Mouse (Mus musculus) heart, adult 9 months (tissue): ENCODE data around the gene Adck1.
A peak's percentile ranks its signal among the peaks of the same experiment; 100 is the strongest.
"Not testable (repeated sequence)": the region's sequence is repeated elsewhere in the genome, so short reads cannot be mapped to it uniquely, and the experiment has no call there.

Experiments used
- DNase-seq, 2 experiments: peaks; one replicate each; pipeline ENCODE4 v3.0.0; 2022; ENCODE audit warnings: low spot score in 2 of 2

Gene Adck1

DNA sequence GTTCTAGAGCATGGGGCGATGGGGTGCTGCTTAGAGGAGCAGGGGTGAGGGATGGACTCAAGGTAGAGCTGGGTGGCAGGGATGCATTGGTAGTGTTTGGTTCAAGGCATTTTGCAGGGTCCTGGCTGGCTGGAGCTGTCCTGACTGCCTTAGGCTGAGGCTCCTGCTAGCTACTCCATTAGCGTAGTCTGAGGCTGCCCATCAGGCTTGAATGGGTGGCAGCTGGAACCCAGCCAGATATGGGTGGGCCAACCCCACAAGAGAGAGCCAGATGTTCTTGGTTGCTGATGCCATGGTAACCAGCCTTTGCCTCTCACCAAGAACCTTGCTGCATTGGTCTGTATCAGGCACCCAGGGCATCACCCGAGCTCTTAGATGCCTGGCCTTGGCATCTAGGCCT lies 66.6 kb downstream of the Adck1 start:
- no peak for DNase-seq

DNA sequence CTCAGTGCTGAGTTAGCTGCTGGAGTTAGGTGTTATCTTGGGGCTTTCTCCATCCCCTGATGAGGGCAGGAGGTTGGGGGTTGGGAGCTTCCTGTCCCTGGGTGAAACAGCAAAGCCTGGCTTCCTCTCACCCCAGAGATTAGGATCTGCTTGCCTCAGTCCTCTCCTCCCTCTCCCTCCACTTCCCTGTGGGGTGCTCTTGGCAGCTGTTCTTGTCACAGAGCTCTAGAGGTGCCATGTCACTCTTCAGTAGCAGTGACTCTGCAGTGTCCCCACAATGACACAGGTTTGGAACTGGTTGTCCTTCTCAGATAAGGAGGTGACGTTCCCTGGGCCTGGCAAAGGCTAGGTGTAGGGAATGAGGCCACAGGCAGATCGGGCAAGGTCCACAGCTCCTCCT lies 68.4 kb downstream of the Adck1 start:
- peak; percentile 50 to 66 for DNase-seq

DNA sequence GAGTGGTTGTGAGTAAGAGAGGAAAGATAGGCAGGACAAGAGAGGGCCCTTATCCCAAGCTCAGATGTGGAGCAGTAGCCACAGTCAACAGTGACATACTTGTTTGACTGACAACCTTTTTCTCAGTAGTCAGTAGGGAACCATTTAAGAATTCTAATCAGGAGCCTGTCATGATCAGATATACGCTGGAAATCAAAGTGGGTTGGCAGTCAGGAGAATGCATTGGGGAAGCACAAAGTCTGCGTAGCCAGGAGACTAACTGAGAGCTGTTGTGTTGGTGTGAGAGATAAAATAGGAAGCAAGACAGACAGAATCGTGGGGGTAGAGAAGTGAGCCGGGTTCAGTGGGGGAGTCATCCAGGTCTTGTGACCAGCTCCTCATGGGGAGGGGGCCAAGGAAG lies 71.9 kb downstream of the Adck1 start:
- no peak for DNase-seq

DNA sequence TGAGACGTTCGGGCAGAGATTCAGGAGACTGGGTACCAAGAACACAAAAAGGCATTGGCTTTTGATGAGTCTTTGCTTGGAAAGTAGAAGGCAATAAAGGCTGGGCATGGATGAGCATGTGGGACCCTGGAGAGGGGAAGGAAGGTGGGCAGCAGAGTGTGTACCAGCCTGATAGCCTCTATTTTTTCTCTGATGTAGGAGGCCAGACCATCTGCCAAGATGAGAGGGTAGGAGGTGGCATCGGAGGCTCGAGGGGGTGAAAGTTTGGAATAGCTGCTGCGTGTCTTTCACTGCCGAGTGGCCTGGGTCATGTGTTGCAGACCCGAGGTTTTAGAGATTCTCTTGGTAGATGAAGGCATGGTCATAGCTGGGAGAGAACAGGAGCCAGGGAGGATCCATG lies 72.8 kb downstream of the Adck1 start:
- no peak for DNase-seq

DNA sequence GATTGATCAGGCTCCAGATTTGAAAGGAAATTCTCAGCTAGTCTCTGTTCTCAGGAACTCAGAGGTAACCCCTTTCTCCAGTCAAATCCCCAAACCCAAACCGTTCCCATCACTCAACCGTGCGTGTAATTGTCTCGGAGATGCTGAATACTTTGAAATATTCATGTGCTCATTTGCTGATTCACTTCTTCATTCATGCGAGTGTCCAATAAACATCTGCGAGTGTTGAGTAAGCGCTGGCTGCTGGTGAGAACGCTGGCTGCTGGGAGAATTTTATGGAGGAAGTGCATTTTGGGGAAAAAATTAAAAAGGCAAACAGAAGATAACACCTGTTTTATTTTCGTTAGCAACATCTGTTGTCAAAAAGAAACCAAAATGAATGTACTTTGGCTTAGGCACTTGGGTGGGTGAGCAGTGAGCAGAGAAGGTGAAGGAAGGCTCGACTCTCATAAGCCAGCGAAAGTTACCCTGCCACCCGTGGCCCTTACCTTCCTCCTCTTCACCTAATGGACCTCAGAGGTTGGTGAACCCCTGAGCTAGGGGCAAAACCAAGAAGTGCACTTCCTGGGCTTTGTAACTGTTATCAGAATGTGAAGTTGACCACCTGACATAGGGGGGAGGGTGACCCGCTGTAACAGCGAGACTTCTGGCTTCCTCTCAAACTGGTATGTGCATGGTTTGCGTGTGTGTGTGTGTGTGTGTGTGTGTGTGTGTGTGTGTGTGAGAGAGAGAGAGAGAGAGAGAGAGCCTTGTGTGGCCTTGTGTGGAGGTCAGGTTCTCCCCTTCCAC lies 76.8 kb downstream of the Adck1 start:
- DNase-seq = no peak

DNA sequence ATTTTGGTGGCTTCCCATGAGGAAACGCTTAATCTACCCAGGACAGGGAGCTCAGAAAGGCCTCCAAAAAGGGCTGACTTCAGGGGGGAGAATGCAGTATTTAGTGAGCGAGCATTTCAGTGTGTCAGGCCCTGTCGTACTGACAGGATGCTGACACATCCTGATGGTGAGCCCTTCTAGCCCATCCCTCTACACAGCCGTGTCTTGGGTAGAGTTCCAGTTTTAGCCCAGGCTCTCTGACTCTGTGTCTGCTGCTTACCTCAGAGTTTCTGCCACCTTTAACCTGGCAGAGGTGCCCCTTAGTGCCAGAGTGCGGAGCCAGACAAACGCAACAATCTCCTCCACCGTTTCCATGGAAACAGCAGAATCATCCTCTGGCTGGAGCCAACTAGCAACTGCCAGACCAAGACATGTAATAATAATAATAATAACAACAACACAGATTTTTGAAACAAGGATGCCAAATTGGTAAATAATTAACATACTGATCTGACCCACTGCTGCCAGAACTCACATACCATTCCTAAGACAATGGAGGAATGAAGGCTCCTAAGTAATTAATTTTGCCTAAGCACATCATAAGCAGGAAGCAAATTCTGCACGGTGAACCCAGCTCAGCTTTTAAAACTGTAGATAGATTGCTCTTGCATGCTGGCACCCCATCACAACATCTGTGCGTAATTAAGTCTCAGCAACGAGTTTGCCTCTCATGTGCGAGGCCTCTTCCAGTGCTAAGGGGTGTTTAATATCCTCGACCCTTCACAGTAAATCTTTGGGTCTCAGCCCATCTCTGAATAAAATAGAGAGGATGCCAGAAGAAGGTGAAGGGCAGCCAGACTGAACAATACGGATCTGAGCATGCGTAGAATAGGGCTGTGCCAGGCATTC lies 81.8 kb downstream of the Adck1 start:
- no peak for DNase-seq

DNA sequence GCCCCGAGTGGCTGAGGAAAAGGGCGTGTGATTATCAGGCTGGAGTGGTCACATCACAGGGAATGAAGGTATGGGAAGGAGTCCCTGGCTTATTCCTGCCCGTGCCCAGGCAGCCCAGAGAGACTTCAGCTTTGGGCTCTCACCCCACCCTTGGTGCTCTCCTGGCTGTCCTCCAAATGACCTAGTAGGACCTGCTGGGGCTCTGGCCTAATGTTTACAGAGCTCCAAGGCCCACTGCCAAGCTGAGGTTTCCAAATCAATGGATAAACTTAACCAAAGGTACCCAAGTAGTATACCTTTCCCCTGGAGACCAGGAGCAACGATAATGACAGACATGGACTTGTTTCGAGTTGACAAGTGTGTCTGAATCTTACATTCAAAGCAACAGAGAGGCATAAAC lies 83.7 kb downstream of the Adck1 start:
- DNase-seq = peak in 1 of 2 experiments; percentile 17

DNA sequence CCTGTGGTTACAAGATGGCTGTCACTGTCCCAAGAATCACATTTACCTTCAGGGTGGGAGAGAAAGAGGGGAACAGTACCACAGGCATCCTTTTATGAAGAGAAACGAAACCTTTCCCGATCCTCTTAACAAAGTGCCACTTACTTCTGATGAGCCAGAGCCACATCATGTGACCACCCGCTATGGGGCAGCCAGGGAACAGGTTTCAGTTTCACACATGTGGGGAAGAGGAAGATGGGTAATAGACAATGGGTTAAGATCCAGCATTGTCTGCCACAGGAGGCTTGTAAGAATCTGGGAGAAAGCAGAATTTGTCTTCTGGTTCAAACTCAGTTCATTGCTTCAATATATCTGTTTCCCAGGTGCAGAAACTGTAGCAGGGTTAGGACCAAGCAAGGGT lies 85.1 kb downstream of the Adck1 start:
- no peak for DNase-seq

DNA sequence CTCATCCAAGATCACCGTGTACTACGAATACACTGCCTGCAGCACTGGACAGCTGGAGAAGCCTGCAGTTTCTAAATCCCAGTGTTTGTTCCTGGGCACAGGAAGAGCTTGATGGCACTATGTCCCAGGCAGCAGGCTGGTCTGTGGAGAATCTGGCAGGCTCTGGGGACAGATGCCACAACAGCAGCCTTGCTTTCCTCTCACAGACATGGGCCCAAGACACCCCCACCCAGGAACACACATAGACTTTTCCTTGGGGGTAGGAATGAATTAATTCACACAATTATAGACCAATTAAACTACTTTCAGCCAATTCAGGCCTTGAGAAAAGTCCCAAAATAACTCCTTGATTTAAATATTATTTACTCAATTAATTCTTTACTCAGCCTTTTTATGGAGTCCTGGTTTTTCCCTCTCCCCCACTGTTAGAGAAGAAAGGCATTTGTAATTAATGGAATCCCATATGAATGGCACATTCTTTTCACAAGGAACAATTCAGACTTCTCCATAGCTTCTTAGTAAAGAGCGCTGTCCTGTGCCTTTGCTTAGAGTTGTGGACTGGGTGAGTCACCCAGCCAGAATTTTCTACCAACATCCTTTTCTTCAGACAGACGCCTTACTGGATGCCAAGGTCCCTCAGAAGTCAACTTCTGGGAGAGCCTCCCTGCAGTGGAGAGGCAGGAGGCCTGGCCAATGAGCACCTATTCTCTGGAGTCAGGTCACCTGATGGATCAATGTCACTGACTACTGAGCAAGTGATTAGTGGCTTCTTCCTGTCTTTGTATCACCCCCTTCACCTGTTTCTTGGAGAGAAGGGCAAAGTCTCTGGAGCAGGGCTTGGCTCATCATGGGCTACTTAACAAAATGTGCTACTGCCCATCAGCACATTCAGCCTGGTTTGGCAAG lies 90.6 kb downstream of the Adck1 start:
- DNase-seq = no peak

DNA sequence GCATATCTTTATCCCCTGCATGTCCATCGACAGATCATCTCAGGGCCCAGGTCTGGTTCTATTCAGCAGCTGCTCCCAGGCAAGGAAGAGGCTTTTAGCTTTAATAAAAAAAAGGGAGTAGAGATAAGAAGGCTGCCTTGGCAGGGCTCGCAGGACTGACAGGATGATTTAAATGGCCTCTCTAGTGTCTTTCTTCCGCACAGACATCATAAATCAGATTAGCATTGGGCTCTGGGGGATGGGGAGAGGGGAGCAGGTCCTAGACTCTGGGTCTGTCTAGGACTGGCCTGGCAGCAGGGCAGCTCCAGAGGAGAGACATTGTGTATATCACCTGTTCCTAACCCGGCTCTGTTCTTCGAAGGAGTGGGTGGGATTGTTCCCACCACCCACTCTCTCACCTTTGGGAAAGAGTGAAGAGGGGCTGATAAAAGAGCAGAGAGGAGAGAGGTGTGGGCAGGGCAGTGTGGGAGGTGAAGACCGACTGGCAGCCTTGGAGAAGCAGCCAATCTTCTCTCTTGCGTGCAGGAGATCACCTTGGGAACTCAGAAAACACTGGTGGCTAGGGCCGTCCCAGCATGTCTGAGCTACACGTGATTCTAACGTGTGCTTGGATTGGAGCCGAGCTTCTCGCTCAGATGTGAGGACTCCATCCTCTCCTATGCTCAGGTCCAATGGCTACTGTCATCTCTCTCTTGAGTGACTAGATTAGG lies 94.5 kb downstream of the Adck1 start:
- DNase-seq = no peak

DNA sequence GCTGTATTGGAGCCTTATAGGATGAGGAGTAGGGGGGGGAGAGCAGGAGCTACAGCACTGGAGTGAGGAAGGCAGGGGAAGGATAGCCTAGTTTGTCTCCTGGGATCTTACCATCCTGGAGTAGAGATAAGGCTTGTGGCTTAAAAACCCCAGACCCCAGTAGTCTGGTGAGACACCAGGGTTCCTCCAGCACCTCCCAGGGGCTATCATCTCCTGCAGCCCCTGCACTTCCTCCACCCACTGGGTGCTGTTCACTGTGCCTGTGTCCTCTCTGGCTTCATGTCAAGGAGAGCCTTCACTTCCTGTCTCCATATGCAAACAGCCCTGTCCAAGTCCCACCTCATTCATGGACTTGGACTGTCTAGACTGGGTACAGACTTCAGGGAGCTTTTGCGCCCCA lies 96.7 kb downstream of the Adck1 start:
- no peak for DNase-seq

DNA sequence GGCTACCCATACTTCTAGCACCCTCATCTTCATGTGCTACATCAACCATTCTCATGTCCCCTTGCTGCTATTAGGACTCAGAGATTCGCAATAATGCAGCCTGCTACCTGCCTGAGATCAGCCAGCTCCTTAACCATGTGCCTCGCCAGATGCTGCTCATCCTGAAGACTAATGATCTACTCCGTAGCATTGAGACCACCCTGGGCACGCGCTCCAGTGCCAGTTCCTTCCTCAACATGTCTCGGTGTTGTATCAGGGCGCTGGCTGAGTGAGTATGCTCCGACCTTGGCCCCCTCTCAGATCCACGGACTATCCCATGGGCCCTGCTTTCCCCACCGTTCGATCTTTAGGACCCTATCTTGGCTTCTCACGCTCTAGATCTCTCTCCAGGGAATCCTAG lies 98.6 kb downstream of the Adck1 start:
- DNase-seq = no peak

DNA sequence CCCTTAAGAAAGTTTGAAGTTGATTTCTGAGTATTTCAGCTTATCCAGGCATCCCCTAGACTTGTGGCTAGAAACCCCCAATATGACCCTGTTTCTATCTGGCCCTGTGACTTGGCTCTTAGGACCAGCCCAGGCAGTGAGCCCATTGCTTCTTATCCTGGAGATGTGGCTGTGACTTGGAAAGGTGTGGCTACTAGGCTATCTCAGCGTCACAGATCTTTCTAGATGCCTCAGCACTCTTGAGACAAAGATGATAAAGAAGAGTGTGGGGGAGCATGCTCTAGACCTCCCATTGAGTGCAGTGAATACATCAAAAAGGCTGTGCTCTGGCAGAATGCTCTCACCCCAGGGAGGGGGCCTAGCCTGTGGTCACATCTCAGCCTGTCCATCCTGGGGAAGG lies 99.1 kb downstream of the Adck1 start:
- no peak for DNase-seq

DNA sequence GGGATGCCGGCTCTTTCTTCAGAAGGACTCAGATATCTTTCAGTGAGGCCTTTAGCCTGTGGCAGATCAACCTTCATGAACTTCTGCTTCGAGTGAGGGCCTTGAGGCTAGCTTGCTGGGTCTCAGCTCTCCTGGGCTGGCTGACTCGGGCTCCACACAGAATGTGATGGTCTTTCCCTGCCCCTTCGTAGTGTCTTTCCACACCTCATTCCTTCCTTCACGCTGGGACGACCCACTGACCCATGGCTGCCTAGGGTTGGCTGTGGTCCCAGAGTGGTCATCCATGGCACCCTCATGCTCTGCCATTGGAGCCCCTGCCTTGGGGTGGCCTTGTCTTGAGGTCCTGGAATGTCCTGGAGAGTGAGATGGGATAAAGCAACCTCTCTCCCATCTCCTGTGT lies 100.7 kb downstream of the Adck1 start:
- DNase-seq = no peak

DNA sequence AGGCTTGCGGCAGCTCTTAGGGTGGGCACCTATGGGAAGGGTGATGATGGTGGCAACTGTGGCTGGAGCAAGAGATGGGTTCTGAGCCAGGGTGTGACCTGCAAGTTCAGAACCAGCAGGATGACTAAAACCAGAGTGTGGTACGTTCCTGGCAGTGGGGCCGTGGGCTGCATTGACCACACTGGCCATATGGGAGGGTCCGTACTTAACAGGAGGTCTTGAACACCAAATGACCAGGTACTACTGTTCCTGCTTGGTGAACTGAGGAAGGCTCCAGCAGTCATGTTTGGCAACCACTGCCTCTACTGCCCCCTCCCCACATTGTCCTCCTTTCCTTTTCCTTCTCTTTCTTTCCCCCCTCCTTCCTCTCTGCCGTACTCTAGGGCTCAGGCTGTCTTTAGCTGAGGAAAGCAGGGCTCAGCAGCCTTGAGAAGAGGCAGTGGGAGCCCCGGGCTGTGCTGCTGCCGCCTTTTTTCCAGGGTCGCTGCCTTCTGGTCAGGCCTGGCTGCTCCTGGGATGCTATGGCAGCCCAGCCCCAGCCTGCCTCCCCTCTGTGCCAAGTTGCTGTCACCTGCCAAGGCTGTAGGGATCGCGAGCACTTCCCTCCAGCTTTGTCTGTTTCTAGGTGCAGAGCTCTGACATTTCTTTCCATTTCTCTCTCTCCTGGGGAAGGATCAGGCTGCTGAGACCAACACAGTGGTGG lies 103.4 kb downstream of the Adck1 start:
- DNase-seq = no peak

DNA sequence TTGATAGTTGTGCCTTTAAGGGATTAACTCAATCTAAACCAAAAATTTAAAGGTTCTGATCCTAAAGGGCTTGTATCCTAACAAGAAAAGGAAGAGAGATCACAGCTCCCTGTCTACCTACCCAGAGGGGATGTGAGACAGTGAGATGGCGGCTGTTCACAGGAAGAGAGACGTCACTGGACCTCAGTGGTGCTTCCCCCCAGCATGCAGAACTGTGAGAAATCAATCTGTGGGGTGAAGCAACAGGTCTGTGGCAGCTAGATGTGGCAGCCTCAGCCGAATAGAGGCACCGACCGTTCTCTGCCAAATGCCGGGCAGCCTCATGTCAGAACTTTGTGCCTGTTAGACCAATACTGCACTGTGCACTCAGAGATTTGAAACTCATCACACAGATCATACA lies 106.4 kb downstream of the Adck1 start:
- DNase-seq = no peak

DNA sequence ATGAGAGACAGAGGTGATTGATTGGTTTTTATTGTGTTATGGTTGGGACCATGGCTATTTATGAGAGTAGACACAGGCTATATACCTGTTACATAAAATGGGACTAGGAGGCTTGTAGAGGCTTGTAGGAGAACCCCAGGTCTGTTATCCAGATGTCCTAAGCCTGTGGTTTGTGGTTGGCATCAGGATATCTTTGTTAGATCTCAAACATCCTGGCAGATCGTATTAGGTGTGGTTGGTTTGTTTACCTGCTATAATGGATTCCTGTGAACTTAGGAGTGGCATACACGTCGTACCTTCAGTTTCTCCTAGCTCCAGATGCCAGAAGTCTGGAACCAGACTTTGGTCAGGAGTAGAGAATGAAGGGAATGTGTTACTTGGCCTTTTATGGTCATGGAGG lies 106.9 kb downstream of the Adck1 start:
- DNase-seq = no peak

DNA sequence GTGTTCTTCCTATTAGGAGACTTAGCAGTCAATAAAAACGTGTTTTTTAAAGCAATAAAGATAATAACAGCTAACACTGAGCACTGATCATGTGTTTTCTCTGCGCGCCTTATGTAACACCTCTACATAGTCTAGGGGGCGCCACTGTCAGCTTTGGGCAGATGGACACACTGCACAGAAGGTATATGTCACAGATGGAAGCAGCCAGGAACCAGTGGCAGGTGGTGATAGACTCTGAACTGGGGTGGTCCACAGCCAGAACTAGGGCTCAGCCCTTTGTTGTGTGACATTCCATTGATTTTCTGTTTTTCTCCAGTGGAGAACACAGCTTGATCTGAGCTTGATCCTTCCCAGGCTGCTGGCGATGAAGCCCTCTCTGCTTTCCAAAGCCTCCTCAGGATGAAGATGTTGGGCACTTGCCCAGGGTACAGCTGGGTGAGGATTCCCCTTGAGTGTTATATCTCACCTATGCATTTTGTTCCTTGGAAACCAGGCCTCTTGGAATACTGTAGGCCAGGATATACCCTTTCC lies 107.6 kb downstream of the Adck1 start:
- DNase-seq = no peak

DNA sequence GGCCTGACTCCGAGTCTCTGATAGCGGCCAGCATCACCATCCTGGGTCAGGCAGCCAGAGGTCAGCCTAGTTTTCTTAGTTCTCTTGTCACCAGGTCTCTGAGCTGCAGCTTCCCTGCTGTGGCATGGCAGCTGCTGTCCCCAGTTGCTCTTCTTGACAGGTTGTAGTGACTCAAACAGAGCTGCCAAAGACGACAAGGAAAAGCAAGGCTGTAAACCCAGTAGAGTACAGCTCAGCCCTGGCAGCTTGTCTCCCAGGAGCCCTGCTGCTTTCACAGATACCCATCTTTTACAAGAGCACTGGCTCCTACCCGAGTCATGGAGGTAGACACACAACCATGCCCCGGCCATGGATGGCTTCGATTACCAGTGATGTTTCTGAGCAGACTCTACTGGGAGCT lies 108.3 kb downstream of the Adck1 start:
- no peak for DNase-seq

DNA sequence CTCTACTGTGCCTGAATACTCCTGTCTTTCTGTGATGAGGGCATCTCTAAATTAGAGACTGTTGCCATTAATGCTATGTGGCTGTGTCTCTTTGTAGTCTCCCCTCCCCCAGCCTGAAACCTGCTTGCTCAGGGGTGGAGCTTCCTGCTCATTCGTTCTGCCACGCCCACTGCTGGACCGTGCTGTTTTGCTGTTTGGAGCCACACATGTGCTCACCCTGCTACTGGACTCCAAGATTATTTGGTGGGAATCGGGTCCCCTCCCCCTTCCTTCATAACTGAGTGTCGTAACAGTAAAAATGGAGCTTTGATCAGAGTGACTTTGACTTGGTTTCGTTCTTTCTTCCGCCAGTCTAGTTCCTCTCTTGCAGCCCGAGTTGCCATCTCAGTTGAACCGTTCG lies 111.5 kb downstream of the Adck1 start:
- not testable (repeated sequence) for DNase-seq

DNA sequence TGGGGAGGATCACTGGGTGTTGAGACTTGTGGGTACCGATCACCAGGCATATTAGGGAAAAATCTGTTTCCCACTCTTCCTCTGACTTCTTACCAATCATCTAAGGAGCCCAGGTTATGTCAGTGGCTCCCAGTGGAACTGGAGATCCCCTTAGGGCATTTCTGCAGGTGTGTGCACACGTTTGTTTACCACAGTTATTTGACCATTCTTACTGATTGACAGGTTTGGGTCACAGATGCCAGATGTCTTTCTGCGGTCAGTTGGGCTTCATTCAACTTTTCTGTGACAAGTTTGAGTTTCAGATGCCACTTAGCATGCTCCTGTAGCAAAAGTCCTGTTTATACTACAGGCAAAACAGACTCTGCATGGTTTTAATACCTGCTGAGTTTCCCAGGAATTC lies 112.5 kb downstream of the Adck1 start:
- DNase-seq = no peak
